Mouse (Mus musculus): ENCODE results near the gene Gm45208.

- TF ChIP-seq CTCF (IDR thresholded peaks at IDR 0.05): no peak
- TF ChIP-seq EP300 (IDR thresholded peaks at IDR 0.05): no peak
These were observed 22.9 kb downstream of the Gm45208 start for GRCm38 (mm10) chrX:7744940-7745339.

All from lung, postnatal 0 days (tissue).